Mouse (Mus musculus): Measurements from ENCODE around the gene Selenoo.

- TF ChIP-seq CTCF (IDR thresholded peaks at IDR 0.05; ENCODE audit: low read depth) (no peak), EP300 (optimal IDR thresholded peaks at IDR 0.05) (no peak)
These were observed 5.0 kb upstream of the Selenoo start for GRCm38 (mm10) chr15:89083906-89084305.

All from stomach, postnatal 0 days (tissue).